Mouse (Mus musculus) layer of hippocampus, adult 11-12 months (tissue): ENCODE measurements around the gene Ric8b.

Experiments
- DNase-seq: peaks from one replicate; pipeline ENCODE4 v3.0.0; 2022; ENCODE audit warnings: low spot score

Ric8b gene

DNA sequence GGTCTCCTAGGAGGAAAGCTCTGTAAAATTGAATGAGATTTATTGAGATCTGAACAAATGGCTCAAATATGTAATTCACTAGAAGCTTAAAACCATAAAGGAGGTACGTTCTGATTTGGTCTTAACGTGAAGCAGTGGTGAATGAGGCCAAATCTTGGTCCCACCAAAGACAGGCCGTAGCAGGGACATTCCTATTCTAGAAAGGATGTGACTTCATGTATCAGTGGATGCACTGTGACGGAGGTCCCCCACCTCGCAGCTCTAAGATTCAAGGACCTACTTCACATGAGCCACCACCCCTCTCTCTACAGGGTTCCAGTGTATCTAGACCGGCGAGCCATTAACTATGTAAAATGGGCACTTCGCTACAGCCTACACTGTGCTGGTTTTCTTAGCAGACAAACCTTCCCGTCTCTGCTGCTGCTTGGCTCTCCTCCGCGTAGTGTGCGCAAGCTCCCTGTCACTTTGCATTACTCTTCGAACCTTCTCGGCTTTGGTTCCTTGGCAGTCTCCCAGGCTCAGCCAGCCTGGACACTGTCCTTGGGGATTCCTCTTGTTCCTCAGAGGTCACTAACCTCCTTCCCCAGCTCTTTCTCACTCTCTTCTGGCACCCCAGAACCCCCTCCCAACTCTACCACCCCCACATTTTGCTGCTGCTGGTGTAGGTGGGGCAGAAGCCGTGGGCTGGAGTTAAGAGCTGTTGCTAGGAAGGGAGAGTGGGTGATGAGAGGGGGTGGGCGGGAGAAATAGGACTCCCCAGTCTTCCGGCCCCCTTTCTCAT lies 8.2 kb upstream of the Ric8b start:
- no peak for DNase-seq

DNA sequence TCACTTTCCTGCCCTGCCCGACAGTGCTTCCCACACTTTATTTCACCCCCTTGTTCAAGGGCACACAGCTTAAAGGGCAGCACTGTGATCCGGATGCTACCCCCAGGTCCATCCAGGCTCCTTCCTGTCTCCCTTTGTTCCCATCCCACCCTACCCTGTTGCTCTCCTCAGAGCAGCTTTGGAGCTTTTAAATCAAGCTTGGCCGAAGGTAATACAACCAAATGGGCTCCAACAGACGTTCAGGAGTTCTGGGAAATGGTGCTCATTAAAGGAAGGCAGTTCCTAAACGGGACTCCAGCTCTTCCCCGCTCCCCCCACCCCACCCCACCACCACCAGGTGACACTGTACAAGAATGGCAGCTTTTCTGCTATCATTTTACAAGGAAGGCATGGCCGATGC lies 7.2 kb upstream of the Ric8b start:
- no peak for DNase-seq

DNA sequence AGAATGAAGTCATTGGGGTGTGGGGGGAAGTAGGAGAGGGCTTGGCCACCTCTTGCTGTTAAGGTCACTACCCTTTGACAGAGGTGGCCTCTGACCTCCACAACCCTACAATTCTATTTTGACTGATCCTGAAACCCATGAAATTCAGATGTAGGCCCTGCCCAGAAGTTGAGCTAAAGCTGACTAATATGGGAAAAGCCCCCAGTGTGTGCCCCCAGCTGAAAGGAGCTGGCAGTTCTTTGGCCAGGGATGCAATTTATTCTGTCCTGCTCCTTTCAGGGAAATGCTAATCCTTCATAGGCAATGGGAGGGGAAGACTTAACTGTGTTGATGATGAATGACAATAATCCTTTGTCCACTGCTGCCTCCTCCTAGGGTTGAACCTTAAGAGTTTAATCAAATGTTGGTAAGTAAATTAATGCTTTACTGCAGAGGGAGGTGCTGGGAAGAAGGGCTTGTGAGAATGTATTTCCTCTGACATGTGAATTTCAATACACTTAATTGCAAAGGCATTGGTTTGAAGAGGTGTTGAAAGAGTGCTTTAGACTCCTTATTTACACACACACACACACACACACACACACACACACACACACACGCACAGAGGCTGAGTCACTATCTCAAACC lies 6.5 kb upstream of the Ric8b start:
- DNase-seq: no peak

DNA sequence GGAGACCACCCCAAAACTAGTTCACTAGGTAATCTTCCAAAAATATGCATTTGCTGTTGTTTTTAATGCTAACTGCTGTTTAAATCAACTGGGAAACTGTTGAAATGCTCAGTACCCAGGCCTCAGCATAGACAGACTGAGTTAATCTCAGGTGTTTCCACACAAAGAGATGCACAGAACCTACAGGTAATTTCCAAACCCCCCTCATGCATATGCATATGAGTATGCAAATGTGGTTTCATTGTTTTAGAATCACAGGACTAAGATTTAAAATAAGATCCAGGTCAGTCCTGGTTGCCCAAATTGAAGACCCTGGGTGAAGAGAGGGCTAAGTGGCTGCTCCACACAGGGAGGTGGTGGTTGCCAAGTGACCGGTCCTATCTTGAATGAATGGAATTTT lies 4.3 kb upstream of the Ric8b start:
- no peak for DNase-seq

DNA sequence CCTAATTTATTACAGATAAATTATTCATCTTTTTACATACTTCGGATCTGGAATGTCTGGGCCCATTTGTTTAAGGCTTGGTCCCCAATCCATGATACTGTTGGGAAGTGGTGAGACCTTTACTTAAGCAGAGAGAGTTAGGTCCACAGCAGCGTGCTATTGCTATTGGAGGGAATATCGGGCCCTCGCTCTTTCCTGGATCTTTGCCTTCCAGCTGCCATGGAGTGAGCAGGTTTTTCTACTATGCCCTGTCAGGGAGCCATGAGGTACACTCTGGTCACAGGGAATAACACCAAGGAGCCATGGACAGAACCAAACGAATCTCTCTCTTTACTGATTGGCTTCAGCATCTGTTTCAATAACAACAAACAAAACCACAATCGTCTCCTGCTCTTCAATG lies 1.9 kb upstream of the Ric8b start:
- DNase-seq: no peak

DNA sequence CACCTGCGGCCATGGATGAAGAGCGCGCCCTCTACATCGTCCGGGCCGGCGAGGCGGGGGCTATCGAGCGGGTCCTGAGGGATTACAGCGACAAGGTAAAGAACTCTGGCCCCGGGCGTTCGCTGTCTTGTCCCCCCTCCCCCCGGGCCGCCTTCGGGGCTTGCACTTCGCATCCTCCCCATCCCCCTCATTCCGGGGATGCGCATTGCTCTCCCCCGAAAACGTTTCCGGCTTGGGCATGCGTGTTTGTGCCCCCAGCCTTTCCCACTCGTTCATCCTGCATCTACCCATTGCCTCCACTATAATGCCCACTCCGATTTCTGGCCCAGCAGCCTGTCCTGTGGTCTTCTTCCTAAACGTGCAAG lies 297 bp downstream of the Ric8b start:
- peak; percentile 55 for DNase-seq

DNA sequence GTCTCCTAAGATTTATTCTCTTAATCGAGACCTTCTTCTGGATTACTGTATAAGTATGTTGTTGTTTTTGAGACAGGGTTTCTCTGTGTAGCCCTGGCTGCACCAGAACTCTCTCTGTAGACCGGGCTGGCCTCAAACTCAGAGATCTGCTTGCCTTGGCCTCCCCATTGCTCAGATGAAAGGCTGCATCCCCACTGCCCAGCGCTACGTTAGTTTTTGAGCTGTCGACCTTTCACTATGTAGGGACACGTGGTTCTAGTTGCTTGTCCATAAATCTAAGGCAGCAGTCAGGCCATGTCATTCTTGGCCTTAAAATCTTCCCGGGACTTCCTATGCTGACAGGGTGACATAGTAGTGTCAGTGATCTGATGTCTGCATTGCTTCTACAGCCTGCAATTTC lies 8.9 kb downstream of the Ric8b start:
- no peak for DNase-seq

DNA sequence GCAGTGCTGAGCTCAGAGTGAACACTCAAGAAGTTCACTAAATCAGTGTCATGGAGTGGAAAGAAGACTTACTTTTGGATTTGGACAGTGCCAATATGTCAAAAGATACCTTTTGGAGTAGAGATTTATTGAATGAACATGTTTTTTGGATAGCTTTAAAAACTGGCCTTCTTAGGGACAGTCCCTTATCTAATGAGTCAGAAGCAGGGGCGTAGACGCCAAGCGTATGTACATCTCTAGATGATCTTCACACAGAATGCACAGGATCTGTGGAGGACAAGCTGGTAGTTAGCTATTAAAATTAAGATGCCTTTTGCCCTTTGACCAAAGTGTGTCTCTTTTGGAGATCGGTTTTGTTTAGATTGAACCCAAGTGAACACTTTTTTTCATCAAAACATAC lies 9.5 kb downstream of the Ric8b start:
- no peak for DNase-seq

DNA sequence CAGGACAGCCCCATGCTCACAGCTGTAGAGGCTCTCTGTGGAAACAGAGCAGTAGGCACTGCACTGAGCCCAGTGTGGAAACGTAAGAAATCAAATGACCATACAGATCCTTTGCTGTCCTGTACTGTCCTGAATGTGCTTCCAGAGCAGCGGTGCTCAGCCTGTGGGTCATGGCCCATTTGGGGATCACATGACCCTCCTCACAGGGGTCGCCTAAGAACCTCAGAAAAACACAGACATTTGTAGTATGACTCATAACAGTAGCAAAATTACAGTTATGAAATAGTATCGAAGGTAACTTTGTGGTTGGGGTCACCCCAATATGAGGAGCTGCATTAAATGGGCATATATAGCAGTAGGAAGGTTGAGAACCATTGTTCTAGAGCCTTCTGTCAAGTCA lies 11.0 kb downstream of the Ric8b start:
- DNase-seq: no peak

DNA sequence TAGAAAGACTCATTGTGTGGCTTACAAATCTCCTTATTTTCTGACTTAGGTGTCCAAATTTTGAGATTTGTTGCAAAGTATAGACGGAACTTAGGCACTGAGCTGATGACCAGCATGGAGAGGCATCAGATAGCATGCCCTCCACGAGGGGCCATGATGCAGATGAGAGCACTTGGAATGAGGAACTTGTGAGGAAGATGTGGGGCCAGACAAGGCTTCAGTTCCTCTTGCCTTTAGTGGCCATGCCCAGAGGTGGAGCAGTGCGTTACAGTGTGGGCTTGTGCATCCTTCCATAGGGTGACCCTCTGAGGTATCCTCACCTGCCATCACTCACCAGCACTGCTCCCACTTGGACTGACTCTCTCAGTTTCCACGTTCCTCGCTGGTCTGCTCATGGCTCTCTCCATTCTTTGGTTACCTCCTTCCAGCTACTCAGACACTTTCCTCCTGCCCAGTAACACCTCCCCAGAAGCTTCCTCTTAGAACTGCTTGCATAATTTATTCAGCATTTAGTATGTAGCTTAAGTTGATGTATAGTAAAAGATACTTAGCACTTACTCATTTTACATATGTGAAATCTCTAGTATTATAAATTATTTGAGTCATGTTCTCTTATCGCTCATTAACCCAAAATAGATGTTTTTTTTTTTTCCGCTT lies 18.3 kb downstream of the Ric8b start:
- no peak for DNase-seq

DNA sequence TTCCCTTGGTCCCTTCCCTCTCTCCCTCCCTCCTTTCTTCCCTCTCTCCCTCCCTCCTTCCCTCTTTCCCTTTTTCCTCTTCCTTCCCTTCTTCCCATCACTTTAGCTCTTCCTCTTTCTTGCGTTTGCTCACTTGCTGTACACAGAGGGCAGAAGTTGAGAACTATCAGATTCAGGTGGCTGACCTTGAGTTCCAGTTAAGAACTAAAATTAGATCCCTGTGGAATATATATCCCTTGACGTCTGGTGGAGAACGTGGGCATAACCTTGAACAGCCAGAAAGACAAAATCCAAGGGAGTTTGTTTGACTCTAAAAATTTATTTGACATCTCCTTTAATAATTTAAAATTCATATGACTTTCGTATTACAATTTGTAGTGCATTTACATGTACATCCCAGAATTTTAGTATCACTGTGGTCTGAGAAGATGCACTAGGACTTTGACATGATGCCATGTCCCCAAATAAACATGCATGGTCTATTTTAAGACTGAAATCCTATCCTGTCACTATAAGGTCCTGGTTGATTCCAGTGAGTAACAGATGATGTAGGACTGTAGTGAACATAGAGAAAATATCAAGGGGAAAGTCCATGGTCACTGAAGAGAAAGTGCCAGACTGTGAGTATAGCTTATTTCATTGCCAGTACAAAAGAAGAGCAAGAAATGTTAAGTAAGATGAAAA lies 19.6 kb downstream of the Ric8b start:
- DNase-seq: no peak

DNA sequence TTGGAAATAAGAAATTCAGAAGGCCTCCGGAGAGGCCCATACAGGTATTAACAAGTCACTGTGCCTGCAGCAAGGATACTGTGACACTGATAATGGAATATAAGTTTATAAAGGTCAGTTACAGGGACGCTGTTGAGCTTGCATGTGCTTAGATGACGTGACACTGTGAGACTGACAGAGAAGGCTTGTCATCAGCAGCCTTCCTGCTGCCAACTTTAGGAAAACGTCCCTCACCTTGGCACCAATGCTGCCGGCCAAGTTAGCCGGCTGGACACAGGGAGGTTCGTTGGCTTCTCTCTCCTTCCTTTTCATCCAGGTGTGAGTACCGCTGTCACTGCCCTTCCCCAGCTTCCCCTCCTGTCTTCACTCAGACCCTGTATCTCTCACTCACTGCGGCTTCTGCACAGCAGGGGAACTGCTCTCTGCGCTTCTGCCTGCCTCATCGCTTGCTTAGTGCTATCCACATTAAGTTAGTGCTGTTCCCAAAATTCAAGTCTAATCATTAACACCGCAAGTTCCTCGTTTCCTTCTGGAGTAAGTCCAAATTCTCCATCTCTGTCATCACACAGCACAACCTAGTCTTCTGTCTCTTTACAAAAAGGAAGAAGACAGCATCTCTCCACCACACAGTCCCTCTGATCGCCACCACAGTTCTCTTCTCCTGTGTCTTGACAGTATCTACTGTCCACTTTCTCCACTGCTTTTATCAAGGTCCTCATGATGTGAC lies 20.8 kb downstream of the Ric8b start:
- no peak for DNase-seq

DNA sequence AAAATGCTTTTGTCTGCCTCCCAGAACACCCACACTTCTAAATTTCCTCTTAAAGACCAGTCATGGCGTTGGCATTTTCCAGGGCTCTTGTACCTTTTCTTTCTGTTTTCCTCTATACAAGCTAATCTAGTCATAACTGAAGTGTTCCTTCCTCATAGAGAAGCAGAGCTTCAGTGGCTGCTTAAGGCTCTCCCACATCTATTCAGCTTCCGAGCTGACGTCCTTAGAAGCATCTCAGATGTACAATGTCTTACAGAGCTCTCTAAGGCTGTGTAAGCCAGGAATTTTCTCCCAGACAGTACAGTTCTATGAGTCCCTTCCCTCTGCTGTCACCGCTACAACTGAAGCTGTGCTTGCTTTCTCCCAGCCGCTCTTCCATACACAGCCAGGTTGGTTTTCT lies 21.5 kb downstream of the Ric8b start:
- no peak for DNase-seq

DNA sequence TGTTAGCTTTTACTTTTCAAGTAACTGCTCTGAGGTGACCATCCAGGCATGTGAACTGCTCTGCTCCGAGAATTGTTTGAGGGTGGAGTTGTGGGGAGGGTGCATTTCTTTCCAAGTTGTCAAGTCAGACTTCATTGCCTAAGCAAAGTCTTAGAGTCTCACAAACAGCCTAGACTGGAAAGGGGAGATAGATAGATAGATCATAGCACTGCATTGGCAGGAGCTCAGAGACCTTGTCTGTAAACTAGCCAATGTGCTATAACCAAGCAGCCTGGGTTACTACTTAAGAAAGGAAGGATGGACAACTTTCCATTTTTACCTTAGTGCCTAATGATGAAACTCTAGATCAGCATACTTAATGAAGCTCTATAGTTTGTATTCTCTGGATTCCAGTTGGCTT lies 22.9 kb downstream of the Ric8b start:
- no peak for DNase-seq

DNA sequence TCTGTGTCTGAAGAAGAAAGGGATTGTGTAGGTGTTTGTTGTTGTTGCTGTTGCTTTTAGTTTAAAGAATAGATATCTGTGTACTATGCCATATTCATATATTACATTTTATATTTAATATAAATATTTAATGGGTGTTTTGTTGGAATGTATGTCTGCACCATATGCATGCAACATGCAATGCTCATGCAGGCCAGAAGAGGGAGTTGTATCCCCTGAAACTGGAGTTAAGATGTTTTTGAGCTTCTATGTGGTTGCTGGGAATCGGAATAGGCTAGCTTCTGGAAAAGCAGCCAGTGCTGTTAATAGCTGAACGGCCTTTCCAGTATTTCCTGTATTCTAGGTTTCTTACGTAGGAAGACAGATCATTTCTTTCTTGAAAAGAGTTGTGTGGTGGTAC lies 28.3 kb downstream of the Ric8b start:
- DNase-seq: no peak

DNA sequence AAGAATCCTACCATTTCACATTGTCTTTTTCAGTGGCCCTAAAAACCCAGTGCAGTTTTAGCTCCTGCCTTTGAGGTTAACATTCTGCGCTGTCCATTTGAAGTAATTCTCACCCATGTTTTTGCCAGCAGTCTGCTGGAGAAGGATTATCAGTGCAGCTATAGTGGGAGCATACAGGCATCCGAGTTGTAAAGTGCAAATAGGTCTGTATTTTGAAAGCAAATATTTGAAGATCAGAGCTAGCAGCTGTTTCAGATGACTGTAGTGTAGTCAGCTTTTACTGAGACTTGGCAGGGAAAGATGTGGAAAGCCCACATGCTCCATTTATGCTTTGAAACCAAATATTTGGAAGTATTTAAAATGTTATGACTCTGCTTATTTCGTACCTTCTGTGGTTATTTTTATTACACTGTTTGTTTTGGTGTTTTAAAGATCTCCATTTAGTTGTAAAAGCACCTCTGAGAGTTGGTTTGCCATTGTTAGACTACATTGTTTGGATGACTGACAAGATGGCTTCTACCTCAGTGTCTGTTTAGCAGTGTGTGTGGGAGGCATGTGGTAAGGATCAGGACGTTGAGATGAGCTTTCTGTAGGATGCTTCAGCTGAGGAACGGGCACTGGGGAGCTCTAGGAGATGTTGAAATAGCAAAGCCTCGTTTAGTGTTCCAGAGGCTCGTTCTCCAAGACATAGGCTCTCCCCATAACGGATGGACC lies 31.7 kb downstream of the Ric8b start:
- no peak for DNase-seq

DNA sequence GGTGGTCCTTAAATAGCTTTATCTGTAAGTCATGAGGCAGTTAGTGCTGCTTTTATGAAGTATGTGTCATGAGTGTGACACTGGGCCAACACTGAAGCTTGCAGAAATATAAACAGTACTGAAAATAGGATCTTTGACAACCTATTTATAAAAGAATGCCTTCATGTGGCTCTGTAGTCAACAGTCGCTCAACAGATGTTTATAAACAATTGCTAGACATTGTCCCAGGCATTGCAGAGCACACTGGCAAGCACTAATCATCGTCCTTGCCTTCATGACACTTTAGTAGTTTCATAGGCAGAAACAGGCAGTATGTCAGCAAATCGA lies 32.2 kb downstream of the Ric8b start:
- DNase-seq: no peak

DNA sequence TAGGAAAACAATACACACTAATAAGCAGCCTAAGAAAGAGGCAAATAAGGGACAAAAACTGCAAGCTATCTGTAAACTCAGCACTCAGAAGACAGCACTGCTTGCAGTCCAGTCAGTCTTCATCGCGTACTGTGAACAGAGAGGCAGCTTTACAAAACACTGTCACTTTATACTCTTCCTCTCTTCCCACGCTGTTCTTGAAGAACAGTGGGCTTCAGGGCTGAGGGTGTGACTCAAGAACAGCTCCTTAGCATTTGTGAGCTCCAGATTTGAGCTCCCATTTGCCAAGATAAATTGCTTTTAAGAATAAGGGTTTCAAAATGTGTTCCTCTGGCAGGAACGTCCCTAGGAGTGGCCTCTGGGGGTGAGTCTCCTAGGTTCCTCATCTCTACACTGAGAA lies 33.0 kb downstream of the Ric8b start:
- DNase-seq: no peak

DNA sequence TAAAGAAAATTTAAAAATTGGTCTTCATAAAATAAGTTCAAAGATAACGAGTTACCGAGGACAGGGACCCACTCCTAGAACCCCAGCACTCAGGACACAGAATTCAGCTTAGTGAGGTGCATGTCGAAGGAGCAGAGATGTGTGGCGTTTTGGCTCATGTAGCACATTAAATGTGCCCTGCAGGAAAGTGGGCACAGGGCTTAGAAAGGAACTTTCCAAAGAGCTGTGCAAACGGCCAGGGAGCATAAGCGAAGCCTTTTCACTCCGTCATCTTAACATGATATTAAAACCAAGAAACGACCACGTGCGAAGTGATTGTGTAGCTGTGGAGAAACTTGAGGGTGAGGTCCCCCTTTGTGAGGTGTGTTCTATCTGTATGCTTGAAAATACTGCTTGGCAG lies 36.8 kb downstream of the Ric8b start:
- no peak for DNase-seq

DNA sequence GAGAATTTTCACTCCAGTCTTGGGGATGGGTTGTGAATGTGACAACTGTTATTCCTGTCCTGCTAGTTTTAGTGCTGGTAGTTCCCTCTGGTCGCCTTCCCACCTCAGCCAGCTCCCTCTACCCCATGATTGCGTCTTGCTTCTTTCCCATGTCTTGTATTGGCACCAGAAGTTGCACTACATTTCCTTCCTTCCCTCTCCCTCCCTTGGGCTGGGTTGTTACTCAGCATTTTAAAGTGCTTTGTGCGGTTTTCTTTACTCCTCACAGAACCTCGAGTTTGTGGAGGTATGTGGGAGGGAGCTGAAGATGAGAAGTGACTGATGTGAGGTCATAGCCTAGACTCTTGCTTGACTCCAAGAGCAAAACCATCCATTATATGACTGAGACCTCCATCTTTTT lies 38.8 kb downstream of the Ric8b start:
- no peak for DNase-seq

DNA sequence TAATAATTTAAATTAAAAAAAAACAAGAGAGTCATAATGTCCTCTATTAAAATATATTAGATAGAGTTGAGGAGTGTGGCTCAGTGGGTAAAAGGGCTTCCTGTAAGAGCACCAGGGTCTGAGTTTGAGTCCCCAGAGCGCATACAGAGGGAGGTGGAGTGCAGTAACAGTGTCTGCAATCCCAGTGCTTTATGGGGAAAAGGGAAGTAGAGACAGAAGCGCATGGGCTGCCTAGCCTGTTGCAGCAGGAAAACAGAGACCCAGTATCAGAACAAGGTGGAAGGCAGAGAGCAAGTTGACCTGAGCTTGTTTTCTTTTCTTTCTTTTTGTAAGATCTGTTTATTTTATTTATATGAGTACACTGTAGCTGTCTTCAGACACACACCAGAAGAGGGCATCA lies 41.2 kb downstream of the Ric8b start:
- DNase-seq: no peak

DNA sequence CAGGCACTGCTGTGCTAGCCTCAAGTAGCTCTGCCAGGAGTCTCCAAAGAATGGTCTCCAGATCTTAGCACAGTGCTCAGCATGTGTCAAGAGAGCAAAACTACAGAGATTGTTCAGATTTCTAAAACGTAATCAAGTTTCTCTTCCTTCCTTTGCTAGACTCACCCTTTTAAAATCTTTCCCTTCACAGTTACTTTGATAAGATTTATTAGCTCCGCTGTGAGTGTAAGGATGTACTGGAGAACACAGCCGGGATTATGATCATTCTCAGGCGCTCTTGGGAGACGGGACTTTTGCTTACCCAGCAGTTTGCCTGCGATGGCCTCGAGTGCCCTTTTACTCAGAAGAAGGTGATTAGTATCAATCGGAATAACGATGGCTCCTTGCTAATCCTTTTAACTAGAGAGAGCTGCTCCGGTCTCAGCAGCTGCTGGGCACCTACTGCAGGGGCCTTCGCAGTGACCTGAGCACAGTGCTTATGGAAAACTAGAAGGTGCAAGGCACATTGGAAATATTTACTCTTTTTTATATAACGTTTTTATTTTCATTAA lies 43.0 kb downstream of the Ric8b start:
- DNase-seq: no peak
